Mouse (Mus musculus) left cerebral cortex, adult 18-20 months (tissue): ENCODE results near the gene Fhl2. TPM values are rescaled to one million over a fixed set of nuclear protein-coding genes. Genes with fewer than 3 reads are reported as not detected.
A peak's percentile ranks its signal among the peaks of the same experiment; 100 is the strongest.

Experiments used
- DNase-seq, 2 experiments: peaks; one replicate each; pipeline ENCODE4 v3.0.0; 2021 to 2022; ENCODE audit warnings: low spot score in 2 of 2, mixed read lengths in 1 of 2
- long read RNA-seq, 2 experiments: library from polyadenylated mRNA; stranded (forward); transcript quantifications; one replicate each; pipeline ENCODE4 v2.0.0; 2021
- total RNA-seq, 2 experiments: library from RNA; stranded (reverse); gene quantifications; 2 replicates each; pipeline ENCODE4 v1.2.3; 2021

Fhl2 gene
- 10 to 100 TPM; 48.9 to 55.4 TPM for total RNA-seq
- long read RNA-seq, experiment 1, transcript Fhl2-201 (6 exons, 1,563 nt) = major isoform, 49 of 55 reads
- long read RNA-seq, experiment 1, partial matches to known transcripts = 3 of 55 reads
- long read RNA-seq, experiment 1, other reads (novel, unspliced or antisense) = 3 of 55 reads
- long read RNA-seq, experiment 2, transcript Fhl2-201 (6 exons, 1,563 nt) = major isoform, 42 of 48 reads
- long read RNA-seq, experiment 2, partial matches to known transcripts = 3 of 48 reads
- long read RNA-seq, experiment 2, other reads (novel, unspliced or antisense) = 3 of 48 reads

DNA sequence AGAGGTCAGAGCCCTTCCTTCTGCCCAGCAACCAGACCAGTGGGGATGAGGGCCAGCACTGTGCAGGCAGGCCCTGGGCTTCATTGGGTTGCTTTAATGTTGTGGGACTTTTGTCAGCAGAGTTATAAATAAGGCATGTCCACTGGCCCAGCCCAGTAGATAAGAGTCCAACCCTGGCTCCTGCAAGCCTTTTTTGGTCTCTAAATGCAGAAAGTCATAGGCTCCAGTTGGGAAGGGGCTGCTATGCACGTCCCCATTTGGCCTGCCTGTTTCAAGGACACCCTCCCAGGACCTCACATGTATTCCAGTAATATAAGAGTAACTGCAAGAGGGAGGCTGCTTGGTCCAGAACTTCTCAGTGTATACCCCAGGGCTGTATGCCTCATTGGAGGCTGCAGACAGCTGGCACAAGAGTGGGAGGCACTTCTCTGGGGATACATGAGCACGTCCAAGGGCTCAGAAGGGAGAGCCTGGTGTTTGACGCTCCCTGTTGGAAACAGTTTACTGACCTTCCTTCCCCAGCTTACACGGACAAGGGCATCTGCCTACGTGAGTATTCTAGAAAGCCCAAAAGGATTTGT, at the start of gene Fhl2:
TSS of gene Fhl2 (minus strand) at position 324 of the 581 bp plus-strand sequence.
- DNase-seq = no peak

- DNase-seq = no peak
Measured at GRCm38 (mm10) chr1:43245014-43245413, 48.2 kb upstream of the Fhl2 start.

DNA sequence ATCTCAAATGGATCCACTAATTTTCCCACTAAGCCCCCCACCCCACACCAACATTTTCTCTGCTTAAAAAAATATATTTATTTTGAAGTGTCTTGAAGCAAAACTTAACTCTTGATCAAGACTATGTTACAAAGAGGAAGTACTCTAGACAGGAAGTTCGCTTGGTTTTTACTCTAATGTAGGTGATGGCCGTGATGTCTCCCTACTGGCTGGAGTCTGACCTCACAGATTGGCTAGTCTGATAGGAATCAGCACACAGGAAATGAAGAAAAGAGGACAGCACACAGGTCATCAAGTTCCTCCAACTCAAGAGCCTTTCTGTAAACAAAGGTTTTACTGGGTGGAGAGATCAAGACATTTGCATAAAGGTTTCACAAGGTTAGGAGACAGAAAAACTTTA, 44.4 kb upstream of the Fhl2 start:
- DNase-seq = no peak

DNA sequence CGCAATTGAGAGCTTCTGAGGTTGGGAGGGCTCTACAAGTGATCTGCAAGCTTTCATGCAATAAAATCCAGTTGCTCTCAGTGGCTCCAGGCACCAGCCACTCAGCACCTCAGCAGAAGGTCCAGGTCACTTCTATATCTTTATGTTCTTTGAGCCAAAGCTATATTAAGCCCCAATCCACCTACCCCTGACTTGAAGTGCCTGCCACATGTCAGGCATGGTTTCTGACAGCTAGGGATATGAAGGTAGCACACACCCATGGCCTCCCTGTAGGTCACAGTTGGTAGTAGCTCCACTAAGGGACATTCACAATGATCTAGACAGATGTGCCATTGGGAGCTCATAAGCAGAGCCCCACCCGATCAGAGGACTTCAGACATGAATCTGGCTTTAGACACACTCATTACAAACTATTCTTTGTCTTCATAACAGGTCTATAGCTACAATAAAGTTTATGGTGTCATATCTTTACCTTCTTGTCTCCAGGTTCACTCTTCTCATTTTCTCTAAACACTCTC, 43.1 kb upstream of the Fhl2 start:
- DNase-seq = no peak

- no peak for DNase-seq
Measured at GRCm38 (mm10) chr1:43238471-43238870, 41.7 kb upstream of the Fhl2 start.

DNA sequence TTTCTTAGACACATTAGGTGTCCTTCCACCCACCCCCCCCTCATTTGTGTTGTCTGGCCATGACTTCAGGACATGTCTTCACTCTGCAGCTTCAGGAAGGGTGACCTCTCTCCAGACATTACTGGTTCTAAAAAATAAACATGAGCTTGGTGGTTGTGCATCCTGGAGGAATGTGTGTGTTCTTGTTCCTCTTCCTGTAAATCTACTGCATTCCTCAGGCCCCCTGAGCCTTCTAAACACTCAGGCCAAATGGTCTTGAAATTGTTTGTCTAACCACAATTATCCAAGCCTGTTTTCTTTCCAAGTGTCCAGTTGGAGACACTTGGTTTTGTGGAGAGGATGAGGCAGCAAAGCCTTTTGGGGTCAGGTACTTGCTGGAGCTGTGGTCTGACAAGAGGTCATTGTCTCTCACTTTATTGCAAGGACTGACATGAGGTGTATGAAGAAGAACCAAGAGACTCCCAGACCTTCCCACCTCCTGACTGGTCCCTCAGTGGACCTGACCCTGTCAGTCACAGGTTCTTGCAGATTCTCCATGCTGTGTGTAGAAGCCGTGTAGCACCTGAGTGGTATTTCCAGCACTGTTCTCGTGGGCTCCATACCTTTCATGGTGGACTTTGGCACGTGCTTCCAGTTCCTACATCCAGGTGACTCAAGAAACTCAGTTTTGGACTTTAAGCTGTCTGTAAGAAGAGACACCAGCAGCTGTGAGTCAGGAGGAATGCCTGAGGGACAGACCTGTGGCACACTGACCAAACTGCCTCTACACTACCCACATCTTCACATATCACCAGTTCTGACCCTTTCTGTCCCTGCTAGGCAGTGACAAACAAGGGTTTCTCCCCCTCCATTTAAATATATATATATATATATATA, 40.8 kb upstream of the Fhl2 start:
- DNase-seq = no peak

DNA sequence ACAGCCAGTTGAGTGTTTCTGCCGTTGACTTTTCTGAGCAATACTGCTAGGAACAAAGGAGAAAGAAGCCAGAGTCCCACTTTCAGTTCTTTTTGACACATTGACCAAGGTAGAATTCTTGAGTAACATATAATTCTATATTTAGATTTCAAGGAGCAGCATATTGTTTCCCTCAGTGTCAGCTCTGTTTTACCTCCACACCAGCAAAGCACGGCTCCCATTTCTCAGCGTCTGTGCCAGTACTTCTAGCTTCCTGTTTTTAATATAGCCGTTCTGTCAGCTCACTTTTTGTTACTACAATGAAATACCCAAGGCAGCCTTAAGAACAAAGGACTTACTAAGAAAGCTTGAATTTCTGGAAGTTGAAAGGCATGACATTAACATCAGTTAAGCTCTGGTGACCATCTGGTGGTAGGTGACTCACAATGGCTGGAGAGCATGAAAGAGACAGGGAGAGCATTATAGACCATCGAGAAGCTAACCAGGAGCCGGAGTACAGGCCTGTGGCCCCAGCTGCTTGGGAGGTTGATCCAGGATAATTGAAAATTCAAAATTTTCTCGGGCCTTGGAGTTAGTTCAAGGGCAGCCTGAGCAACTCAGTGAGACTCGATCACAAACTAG, 28.9 kb upstream of the Fhl2 start:
- no peak for DNase-seq

- DNase-seq = no peak
Measured at GRCm38 (mm10) chr1:43224943-43225342, 28.2 kb upstream of the Fhl2 start.

- DNase-seq = no peak
Measured at GRCm38 (mm10) chr1:43224171-43224570, 27.4 kb upstream of the Fhl2 start.

- DNase-seq = no peak
Measured at GRCm38 (mm10) chr1:43223097-43223496, 26.3 kb upstream of the Fhl2 start.

DNA sequence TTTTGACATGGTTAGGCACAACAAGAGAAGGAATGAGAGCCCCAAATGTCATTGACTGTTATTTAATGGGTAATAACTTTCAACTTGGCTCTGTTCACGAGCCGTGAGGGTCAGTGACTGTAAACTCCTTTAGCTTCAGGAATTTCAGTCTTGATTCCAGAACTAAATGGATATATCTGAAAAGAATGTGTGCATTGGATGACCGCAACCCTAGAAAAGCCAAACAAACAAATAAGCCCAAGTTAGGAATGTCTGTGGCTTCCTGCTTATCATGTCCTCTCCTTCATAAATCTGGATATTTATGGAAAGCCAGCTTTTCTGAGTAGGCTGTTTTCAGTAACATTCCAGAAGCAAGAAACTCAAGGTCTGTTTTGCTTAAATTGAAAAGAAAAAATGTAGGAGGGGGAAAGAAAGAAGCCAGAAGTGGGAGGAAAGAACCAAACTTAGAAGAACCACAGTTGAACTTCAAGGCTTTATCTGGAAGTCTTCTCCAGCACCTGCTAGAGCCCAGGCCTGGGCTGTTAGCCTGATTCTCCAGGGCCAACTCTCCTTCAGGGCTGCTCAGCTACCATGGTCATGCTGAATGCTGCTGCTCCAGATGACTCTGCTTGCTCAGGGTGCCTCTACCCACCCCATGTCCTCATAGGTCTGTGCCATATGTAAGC, 21.4 kb upstream of the Fhl2 start:
- no peak for DNase-seq

DNA sequence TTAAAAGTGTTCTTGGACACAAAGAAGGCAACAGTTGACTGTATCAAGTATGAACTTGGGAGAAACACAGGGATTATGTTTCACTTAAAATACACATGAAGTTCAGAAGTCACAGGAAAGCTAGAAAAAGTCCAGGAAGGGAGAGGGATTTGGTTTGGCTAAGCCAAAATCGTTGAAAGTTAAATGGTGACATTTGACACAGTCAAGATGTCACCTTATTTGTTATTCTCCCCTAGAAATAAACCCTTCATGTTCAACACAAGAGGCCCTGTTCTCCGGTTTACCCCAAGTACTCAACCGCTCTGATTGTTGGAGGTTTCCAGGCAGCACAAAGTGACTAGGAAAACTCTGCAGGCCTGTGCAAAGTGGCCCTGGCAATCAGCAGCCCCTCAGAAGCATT, 18.8 kb upstream of the Fhl2 start:
- DNase-seq = no peak

- no peak for DNase-seq
Measured at GRCm38 (mm10) chr1:43211274-43211673, 14.5 kb upstream of the Fhl2 start.

DNA sequence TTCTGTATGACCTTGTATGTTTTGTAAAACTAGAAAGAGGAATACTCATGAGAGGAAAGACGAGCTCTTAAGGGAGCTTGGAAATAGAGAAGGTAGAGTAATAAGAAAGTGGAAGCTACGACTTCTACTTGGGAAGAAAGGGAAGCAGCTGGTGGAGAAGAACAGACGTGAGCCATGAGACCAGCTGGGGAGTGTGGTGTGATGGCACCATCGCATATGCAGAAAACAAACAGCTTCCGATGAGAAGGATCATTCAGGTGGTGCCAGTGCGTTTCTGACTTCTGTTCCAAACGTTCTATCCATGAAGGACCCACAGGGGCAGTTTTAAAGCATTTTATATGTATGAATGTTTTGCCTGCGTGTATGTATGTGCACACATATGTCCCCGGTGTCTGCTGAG, 13.5 kb upstream of the Fhl2 start:
- no peak for DNase-seq

DNA sequence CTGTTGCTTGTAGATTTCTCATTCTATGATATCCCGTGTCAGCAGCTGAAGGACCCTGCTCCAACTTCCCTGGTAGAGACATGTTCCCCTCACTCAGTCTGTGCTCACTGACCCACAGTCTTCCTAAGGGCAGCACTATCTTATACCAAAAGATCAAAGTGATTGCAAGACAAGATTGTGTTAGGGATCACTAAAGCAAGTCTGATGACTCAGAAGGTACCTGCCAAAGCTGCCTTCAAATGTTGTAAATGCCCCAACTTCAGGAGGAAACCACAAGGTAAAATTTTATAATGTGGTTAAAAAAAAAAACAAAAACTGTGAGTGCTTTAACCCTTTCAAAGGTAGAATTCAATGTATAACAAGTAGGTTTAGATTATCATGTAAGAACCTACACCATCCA, 10.4 kb upstream of the Fhl2 start:
- no peak for DNase-seq

- DNase-seq = no peak
Measured at GRCm38 (mm10) chr1:43203282-43203681, 6.5 kb upstream of the Fhl2 start.

DNA sequence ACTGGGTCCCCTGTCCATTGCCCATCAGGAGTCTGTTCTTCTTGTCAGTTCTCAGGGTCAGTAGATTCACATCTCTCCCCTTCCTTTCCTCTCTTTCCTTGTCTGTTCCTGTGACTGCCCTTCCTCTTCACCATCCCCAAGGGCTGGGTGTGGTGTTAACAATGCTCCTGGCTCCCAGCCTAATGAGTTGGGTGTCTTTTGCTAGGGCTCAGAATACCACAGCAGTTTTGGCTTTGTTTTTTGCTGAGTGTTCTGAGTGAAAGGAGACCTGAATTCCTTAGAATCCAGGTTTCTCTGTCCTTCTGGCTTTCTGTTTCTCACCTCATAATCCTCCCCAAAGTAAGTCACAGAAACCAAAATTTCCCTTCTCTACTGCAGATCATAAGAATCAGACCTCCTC, 5.4 kb upstream of the Fhl2 start:
- no peak for DNase-seq

DNA sequence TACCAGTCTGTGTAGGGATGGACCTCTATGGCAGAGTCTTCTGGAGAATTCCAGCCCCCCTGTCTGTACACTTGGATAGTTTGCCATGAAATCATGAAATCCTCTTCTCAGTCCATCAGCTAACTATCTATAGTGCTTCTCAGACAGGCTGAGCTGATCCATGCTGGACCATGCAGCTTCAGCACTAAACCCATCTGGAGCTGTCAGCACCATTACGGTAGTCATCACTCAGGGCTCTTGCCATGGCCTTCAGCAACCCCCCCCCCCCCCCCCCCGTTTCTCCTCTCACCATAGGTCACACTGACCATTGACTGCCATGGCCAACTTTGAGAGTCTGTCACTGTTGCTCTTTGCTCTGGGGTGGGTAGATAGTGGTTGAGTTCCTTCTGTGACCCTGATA, 5.0 kb upstream of the Fhl2 start:
- DNase-seq = no peak

DNA sequence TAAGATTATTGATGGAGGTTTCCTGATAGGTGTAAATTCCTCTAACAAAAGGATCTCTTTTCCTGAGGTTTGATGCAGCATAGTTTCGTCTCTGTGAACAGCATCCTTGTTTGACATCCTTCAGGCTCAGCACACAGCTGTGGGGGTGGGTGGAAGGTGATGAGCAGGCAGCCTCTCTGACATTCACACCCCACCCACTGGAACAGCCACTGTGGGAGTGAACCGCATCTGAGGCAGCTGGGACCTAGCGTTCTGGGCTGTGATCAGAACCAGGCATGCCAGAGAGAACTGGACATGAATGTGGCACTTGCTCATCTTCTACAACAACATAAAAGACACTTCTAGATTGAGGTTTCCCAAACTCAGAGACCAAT, 3.1 kb upstream of the Fhl2 start:
- peak; percentile 87 to 91 for DNase-seq

GRCm38 (mm10) chr1:43199210-43199866, 2.6 kb upstream of the Fhl2 start:
- peak in 1 of 2 experiments; percentile 20 for DNase-seq
